Mouse (Mus musculus) stomach, embryonic 14.5 days (tissue): ENCODE results near the gene Lfng. TPM values are rescaled to one million over a fixed set of nuclear protein-coding genes. Genes with fewer than 3 reads are reported as not detected.

Experiments used
- ATAC-seq: fragments of 200-750 bp; cut with Nextera tagmentation; 2 replicates; pipeline ENCODE4 v1.8.0; 2017; ENCODE audit warnings: low read depth, moderate TSS enrichment; ENCODE audit not compliant: insufficient number of reproducible peaks, insufficient read depth, low FRiP score
- H3K27ac ChIP-seq: fragments of 300-500 bp; sonication (generic); 2 replicates; pipeline ENCODE4 v1.5.1; 2014; ENCODE audit warnings: mild to moderate bottlenecking, low read length, moderate library complexity, mixed read lengths
- H3K27me3 ChIP-seq: fragments of 300-500 bp; sonication (generic); 2 replicates; pipeline ENCODE4 v1.6.1; 2014; ENCODE audit warnings: low read length, control low read depth, mixed read lengths; ENCODE audit not compliant: control insufficient read depth, insufficient read depth
- H3K36me3 ChIP-seq: fragments of 300-500 bp; sonication (generic); 2 replicates; pipeline ENCODE4 v1.6.1; 2014; ENCODE audit warnings: mild to moderate bottlenecking, control low read depth, low read length, moderate library complexity, mixed read lengths; ENCODE audit not compliant: control insufficient read depth, insufficient read depth
- H3K4me1 ChIP-seq: fragments of 300-500 bp; sonication (generic); 2 replicates; pipeline ENCODE4 v1.6.1; 2014; ENCODE audit warnings: low read length, control low read depth, mixed read lengths; ENCODE audit not compliant: control insufficient read depth, insufficient read depth
- H3K4me2 ChIP-seq: fragments of 300-500 bp; sonication (generic); replicated peaks from 2 replicates; pipeline ENCODE4 v1.6.1; 2014; ENCODE audit warnings: low read depth, low read length, control low read depth
- H3K4me3 ChIP-seq: fragments of 300-500 bp; sonication (generic); 2 replicates; pipeline ENCODE4 v1.5.1; 2014; ENCODE audit warnings: low read depth, low read length, control low read depth
- H3K9ac ChIP-seq: fragments of 300-500 bp; sonication (generic); replicated peaks from 2 replicates; pipeline ENCODE4 v1.6.1; 2014; ENCODE audit warnings: low read depth, mild to moderate bottlenecking, control low read depth, low read length, moderate library complexity, mixed read lengths
- H3K9me3 ChIP-seq: fragments of 300-500 bp; sonication (generic); 2 replicates; pipeline ENCODE4 v1.6.1; 2016; ENCODE audit warnings: low read depth, low read length, control low read depth; ENCODE audit not compliant: control insufficient read depth
- WGBS: fragments of 180-500 bp; shearing (Covaris S2); extraction: QIAGEN DNeasy Blood & Tissue Kit; methylation state at CpG from one replicate; pipeline ENCODE4 v1.1.7; 2014; 5-methylcytosine and 5-hydroxymethylcytosine counted together
- polyA plus RNA-seq: library from polyadenylated mRNA; unstranded; fragments of >200 nt; fragmentation: Nextera tagmentation; extraction: Ambion mirVana; gene quantifications from 2 replicates; pipeline ENCODE4 v1.2.1, GENCODE M21; 2014

The Lfng gene
- polyA plus RNA-seq, 1 experiment from 2014 or later, result 22.4 TPM

GRCm38 (mm10) chr5:140649101-140649667 lies 42.1 kb downstream of the Lfng start:
- Histone ChIP-seq H3K4me2 (peak overlapping the region; percentile 50), H3K27ac (no peak overlapping the region), H3K9ac (no peak overlapping the region), H3K4me1 (peaks cover 35% of the 10 kb centered on the region), H3K27me3 (no peaks in the 10 kb centered on the region), H3K4me3 (peak overlapping the region; percentile 99), H3K9me3 (no peaks in the 10 kb centered on the region), H3K36me3 (peaks cover 11% of the 10 kb centered on the region; the same call in 1 of the 2 replicates)
- 3% methylated on average over 26 of the region's 26 CpGs for WGBS
- peak; percentile 93 for ATAC-seq

GRCm38 (mm10) chr5:140649881-140650414 lies 42.8 kb downstream of the Lfng start:
- H3K9ac ChIP-seq, result no peak overlapping the region
- H3K27me3 ChIP-seq, result no peaks in the 10 kb centered on the region
- ATAC-seq, result no peak
- peaks cover 30% of the 10 kb centered on the region for H3K4me1 ChIP-seq
- no peak overlapping the region for H3K4me2 ChIP-seq
- peaks cover 7% of the 10 kb centered on the region; the same call in 1 of the 2 replicates for H3K36me3 ChIP-seq
- no peak overlapping the region for H3K27ac ChIP-seq
- H3K4me3 ChIP-seq, result no peak overlapping the region
- no peaks in the 10 kb centered on the region for H3K9me3 ChIP-seq
- WGBS, result 67% methylated on average over 7 of the region's 7 CpGs

- no peak overlapping the region for H3K4me2 ChIP-seq
- peaks cover 22% of the 10 kb centered on the region for H3K4me1 ChIP-seq
- H3K27ac ChIP-seq, result no peak overlapping the region
- H3K36me3 ChIP-seq, result no peaks in the 10 kb centered on the region
- H3K9ac ChIP-seq, result no peak overlapping the region
- no peaks in the 10 kb centered on the region for H3K27me3 ChIP-seq
- no peak for ATAC-seq
- H3K9me3 ChIP-seq, result no peaks in the 10 kb centered on the region
- H3K4me3 ChIP-seq, result no peak overlapping the region
- WGBS, result 92% methylated on average over 11 of the region's 11 CpGs
These were observed 44.1 kb downstream of the Lfng start for GRCm38 (mm10) chr5:140651231-140651630.

- no peak overlapping the region for H3K9ac ChIP-seq
These were observed 45.5 kb downstream of the Lfng start for GRCm38 (mm10) chr5:140652587-140652986.

GRCm38 (mm10) chr5:140654096-140654845 lies 47.2 kb downstream of the Lfng start:
- H3K9ac ChIP-seq, result no peak overlapping the region
- ATAC-seq, result no peak
- H3K9me3 ChIP-seq, result no peaks in the 10 kb centered on the region
- no peak overlapping the region for H3K27ac ChIP-seq
- H3K4me3 ChIP-seq, result no peak overlapping the region
- 62% methylated on average over 15 of the region's 15 CpGs for WGBS
- no peaks in the 10 kb centered on the region for H3K27me3 ChIP-seq
- no peaks in the 10 kb centered on the region for H3K36me3 ChIP-seq
- peaks cover 11% of the 10 kb centered on the region; the same call in 1 of the 2 replicates for H3K4me1 ChIP-seq
- no peak overlapping the region for H3K4me2 ChIP-seq

More at GRCm38 (mm10) chr5:140652587-140652986, 45.5 kb downstream of the Lfng start:
- no peaks in the 10 kb centered on the region for H3K9me3 ChIP-seq
- no peak overlapping the region for H3K4me2 ChIP-seq
- H3K27ac ChIP-seq, result peak overlapping the region; percentile 21; the same call in 1 of the 2 replicates
- peaks cover 11% of the 10 kb centered on the region; the same call in 1 of the 2 replicates for H3K4me1 ChIP-seq
- H3K27me3 ChIP-seq, result no peaks in the 10 kb centered on the region
- no peaks in the 10 kb centered on the region for H3K36me3 ChIP-seq
- no peak for ATAC-seq
- WGBS, result 61% methylated on average over 7 of the region's 7 CpGs
- H3K4me3 ChIP-seq, result no peak overlapping the region

- ATAC-seq, result no peak
- H3K27ac ChIP-seq, result no peak overlapping the region
These were observed 52.6 kb downstream of the Lfng start for GRCm38 (mm10) chr5:140659607-140660272.

GRCm38 (mm10) chr5:140660398-140660797 lies 53.3 kb downstream of the Lfng start:
- H3K27ac ChIP-seq, result no peak overlapping the region
- no peak for ATAC-seq
- no peaks in the 10 kb centered on the region for H3K27me3 ChIP-seq
- H3K9me3 ChIP-seq, result no peaks in the 10 kb centered on the region
- no peak overlapping the region for H3K4me2 ChIP-seq
- H3K4me1 ChIP-seq, result peaks cover 25% of the 10 kb centered on the region
- WGBS, result 69% methylated on average over 1 of the region's 1 CpGs
- no peaks in the 10 kb centered on the region for H3K36me3 ChIP-seq
- H3K4me3 ChIP-seq, result no peak overlapping the region
- no peak overlapping the region for H3K9ac ChIP-seq

More at GRCm38 (mm10) chr5:140659607-140660272, 52.6 kb downstream of the Lfng start:
- Histone ChIP-seq H3K27me3 (no peaks in the 10 kb centered on the region), H3K4me1 (peaks cover 25% of the 10 kb centered on the region), H3K4me3 (no peak overlapping the region), H3K4me2 (no peak overlapping the region), H3K9ac (no peak overlapping the region), H3K9me3 (no peaks in the 10 kb centered on the region), H3K36me3 (no peaks in the 10 kb centered on the region)
- WGBS, result 46% methylated on average over 10 of the region's 16 CpGs

GRCm38 (mm10) chr5:140661427-140661826 lies 54.3 kb downstream of the Lfng start:
- Histone ChIP-seq H3K27me3 (no peaks in the 10 kb centered on the region), H3K9me3 (no peaks in the 10 kb centered on the region), H3K4me1 (peaks cover 25% of the 10 kb centered on the region), H3K4me3 (no peak overlapping the region), H3K4me2 (no peak overlapping the region), H3K27ac (no peak overlapping the region), H3K36me3 (no peaks in the 10 kb centered on the region; the same call in 1 of the 2 replicates), H3K9ac (no peak overlapping the region)
- 54% methylated on average over 8 of the region's 8 CpGs for WGBS
- no peak for ATAC-seq
